Mouse (Mus musculus) cortical plate, adult 2 months (tissue): Measurements from ENCODE around the gene Hnrnpc.

Experiments
- CTCF ChIP-seq: fragments of 200-500 bp; IDR thresholded peaks from 2 replicates; pipeline ENCODE4 v1.5.1; 2011; ENCODE audit warnings: mild to moderate bottlenecking, control low read depth, low read length; ENCODE audit not compliant: insufficient read depth; ENCODE audit errors: extremely low read depth
- POLR2A ChIP-seq: fragments of 200-500 bp; IDR thresholded peaks from 2 replicates; pipeline ENCODE4 v1.6.1; 2011; ENCODE audit warnings: mild to moderate bottlenecking, low read length, control low read depth; ENCODE audit not compliant: insufficient read depth; ENCODE audit errors: extremely low read depth

DNA sequence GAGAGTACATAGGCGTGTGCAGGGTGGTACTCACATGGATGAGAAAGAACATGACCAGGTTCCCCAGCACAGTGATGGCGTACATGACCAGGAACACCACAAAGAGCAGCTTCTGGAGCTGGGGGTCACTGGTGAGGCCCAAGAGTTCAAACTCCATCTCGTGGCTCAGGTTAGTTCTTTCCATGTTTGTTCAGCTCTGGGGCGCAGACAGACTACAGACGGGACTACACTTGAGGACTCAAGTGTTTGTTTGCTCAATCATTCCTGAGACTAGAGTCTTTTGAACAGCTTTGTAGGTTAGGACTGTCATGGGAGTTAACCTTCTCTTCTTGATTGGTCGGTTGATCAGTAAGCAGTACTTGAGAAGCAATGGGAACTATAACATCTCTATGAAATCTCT is 67.9 kb downstream of the Hnrnpc start:
- no peak for TF ChIP-seq POLR2A
- no peak for TF ChIP-seq CTCF
